Mouse (Mus musculus): ENCODE measurements around the gene Tenm2. TPM values are rescaled to one million over a fixed set of nuclear protein-coding genes. Genes with fewer than 3 reads are reported as not detected.

The Tenm2 gene
- polyA plus RNA-seq, 1 experiment: 0.13 TPM

DNA sequence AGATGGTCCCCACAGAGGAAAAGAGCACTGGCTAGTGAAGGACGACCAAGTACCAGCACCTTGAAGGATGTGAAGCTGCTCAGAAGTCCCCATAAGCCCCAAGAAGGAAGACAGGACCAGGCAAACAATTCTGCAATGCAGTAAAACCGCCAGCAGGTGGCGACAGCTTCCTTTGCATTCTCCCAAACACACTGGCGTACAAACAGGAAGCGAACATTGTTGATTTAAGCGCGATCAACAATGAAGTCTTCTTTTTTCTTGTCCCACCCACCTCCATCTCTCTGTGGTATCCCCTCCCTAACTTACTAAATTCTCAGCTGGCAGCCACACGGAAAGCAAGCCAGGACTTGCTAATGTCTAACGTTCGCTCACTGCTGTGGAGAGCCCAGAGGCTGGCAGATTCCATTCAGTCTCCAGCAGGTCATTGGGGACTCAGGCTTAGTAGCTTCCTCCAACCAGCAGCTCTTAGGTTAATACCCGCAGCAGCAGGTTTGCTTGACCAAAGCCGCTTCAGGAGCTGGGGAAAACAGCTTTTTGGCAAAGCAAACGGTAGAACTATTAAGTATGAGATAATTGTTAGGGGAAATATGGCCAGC is 1190.0 kb downstream of the Tenm2 start:
- H3K27ac ChIP-seq (ENCODE audit: insufficient read depth, low read depth, low read length): no peak overlapping the region
- 2% methylated on average over 13 of the region's 13 CpGs for WGBS
- H3K36me3 ChIP-seq (ENCODE audit: control insufficient read depth, insufficient read depth, low read length): no peaks in the 10 kb centered on the region
- TF ChIP-seq POLR2A (IDR thresholded peaks at IDR 0.05; ENCODE audit: low read depth, low read length): no peak
- TF ChIP-seq CTCF (IDR thresholded peaks at IDR 0.05; ENCODE audit: extremely low read depth, insufficient read length, insufficient replicate concordance, low read depth, low read length): peak; percentile 93
- peak overlapping the region; percentile 49 for H3K4me3 ChIP-seq (ENCODE audit: low read depth, low read length)
- no peaks in the 10 kb centered on the region for H3K4me1 ChIP-seq (ENCODE audit: control insufficient read depth, insufficient read depth, insufficient read length, low read length)
- H3K27me3 ChIP-seq (ENCODE audit: control insufficient read depth, insufficient read depth, low read length): no peaks in the 10 kb centered on the region

DNA sequence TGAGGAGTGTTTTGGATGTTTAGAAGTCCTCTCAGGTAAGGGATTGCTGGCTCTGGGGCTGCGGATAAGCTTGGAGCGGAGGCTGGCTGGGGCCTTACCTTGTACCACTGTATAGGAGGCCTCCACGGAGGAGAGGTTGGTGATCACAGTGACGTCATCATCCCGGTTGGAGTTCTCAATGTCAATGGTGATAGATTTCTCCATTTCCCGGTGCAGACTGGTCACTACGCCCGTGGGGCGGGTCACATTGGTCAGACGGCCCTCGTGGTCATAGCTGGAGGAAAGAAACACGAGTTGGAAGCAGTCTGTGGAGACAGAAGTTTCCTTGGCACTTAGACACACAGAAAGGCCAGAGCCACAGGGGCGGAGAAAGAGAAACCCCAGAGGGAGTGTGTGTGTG is 1194.4 kb downstream of the Tenm2 start:
- no peaks in the 10 kb centered on the region for H3K36me3 ChIP-seq (ENCODE audit: control insufficient read depth, insufficient read depth, low read length)
- no peaks in the 10 kb centered on the region for H3K4me1 ChIP-seq (ENCODE audit: control insufficient read depth, insufficient read depth, insufficient read length, low read length)
- no peaks in the 10 kb centered on the region for H3K27me3 ChIP-seq (ENCODE audit: control insufficient read depth, insufficient read depth, low read length)
- no peak overlapping the region for H3K4me3 ChIP-seq (ENCODE audit: low read depth, low read length)
- TF ChIP-seq POLR2A (IDR thresholded peaks at IDR 0.05; ENCODE audit: low read depth, low read length): no peak
- TF ChIP-seq CTCF (IDR thresholded peaks at IDR 0.05; ENCODE audit: extremely low read depth, insufficient read length, insufficient replicate concordance, low read depth, low read length): no peak
- H3K27ac ChIP-seq (ENCODE audit: insufficient read depth, low read depth, low read length): no peak overlapping the region
- WGBS: 68% methylated on average over 13 of the region's 13 CpGs

DNA sequence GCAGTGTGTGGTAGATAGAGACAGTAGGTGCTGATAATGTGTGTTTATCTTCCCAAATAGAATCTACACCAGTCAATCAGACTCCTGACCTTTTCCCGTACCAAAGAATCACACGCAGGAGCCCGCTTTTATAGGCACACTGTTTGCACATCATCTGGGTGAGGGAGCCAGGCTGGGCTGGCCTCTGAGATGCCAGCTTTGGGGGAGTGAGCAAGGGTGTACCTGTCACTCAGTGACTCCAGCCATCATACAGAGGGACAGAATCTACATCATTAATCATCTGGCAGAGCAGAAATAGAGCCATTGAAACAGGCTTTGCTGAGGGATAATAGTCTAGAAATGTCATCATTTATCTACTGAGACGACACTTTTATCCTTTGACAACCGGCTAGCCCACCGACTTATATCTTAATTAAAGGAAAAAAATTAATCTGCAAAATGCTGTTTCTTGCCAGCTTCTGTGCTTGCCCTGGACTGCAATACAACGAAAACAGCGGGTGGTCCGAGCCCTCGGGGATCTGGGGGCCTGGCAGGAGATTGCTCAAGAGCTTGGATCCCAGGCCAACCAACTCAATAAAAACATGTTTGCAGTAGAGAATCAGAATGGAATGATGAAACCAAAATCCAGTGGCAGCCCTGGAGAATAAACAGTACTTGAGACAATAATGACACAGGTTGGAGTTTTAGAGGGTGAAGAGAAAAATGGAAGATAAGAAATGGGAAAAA is 1195.1 kb downstream of the Tenm2 start:
- H3K4me3 ChIP-seq (ENCODE audit: low read depth, low read length): no peak overlapping the region
- WGBS: 57% methylated on average over 10 of the region's 10 CpGs
- H3K27me3 ChIP-seq (ENCODE audit: control insufficient read depth, insufficient read depth, low read length): no peaks in the 10 kb centered on the region
- no peak overlapping the region for H3K27ac ChIP-seq (ENCODE audit: insufficient read depth, low read depth, low read length)
- no peaks in the 10 kb centered on the region for H3K4me1 ChIP-seq (ENCODE audit: control insufficient read depth, insufficient read depth, insufficient read length, low read length)
- no peaks in the 10 kb centered on the region for H3K36me3 ChIP-seq (ENCODE audit: control insufficient read depth, insufficient read depth, low read length)
- TF ChIP-seq CTCF (IDR thresholded peaks at IDR 0.05; ENCODE audit: extremely low read depth, insufficient read length, insufficient replicate concordance, low read depth, low read length): no peak
- no peak for TF ChIP-seq POLR2A (IDR thresholded peaks at IDR 0.05; ENCODE audit: low read depth, low read length)

DNA sequence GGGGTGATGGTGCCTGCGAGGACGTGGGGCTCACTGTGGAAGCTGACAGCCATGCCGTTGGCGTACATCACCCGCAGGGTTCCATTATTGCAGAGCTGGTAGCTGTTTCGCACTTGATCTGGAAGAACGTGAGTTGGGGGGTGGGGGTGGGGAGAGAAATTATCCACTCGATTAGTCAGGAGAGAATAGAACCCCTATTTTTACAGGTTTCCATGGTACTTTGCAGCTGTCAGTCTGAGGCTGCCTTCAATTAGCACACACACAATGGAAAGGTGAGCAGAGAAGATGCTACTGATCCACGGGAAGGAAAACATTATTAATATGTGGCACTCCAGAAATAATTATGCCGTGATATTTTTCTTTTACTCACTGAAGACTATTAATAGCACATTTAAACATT is 1195.9 kb downstream of the Tenm2 start:
- no peak overlapping the region for H3K27ac ChIP-seq (ENCODE audit: insufficient read depth, low read depth, low read length)
- H3K36me3 ChIP-seq (ENCODE audit: control insufficient read depth, insufficient read depth, low read length): no peaks in the 10 kb centered on the region
- H3K4me1 ChIP-seq (ENCODE audit: control insufficient read depth, insufficient read depth, insufficient read length, low read length): no peaks in the 10 kb centered on the region
- no peak for TF ChIP-seq POLR2A (IDR thresholded peaks at IDR 0.05; ENCODE audit: low read depth, low read length)
- no peak for TF ChIP-seq CTCF (IDR thresholded peaks at IDR 0.05; ENCODE audit: extremely low read depth, insufficient read length, insufficient replicate concordance, low read depth, low read length)
- 91% methylated on average over 10 of the region's 10 CpGs for WGBS
- no peak overlapping the region for H3K4me3 ChIP-seq (ENCODE audit: low read depth, low read length)
- H3K27me3 ChIP-seq (ENCODE audit: control insufficient read depth, insufficient read depth, low read length): no peaks in the 10 kb centered on the region

DNA sequence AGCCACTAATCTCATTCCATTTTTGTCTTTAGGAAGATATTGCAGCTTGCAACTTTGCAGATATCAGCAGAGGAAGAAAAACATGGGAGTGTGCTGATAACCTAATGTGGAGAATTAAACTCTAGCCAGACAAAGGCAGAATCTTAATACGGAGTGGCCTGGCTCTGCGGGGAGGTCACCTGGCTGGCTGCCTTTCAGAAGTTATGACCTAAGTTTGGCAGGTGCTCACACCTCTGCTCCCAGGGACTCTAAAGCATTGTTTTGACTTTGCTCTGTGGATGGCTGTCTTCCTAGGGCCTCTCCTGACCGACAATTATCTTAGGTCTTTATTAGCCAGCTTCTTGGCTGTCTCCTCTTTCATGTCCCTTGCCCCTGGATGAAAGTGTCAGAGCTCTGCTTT is 1197.4 kb downstream of the Tenm2 start:
- WGBS: 26% methylated on average over 3 of the region's 3 CpGs
- no peak overlapping the region for H3K27ac ChIP-seq (ENCODE audit: insufficient read depth, low read depth, low read length)
- no peaks in the 10 kb centered on the region for H3K36me3 ChIP-seq (ENCODE audit: control insufficient read depth, insufficient read depth, low read length)
- H3K4me3 ChIP-seq (ENCODE audit: low read depth, low read length): no peak overlapping the region
- H3K27me3 ChIP-seq (ENCODE audit: control insufficient read depth, insufficient read depth, low read length): no peaks in the 10 kb centered on the region
- TF ChIP-seq POLR2A (IDR thresholded peaks at IDR 0.05; ENCODE audit: low read depth, low read length) (no peak), CTCF (IDR thresholded peaks at IDR 0.05; ENCODE audit: extremely low read depth, insufficient read length, insufficient replicate concordance, low read depth, low read length) (no peak)
- H3K4me1 ChIP-seq (ENCODE audit: control insufficient read depth, insufficient read depth, insufficient read length, low read length): no peaks in the 10 kb centered on the region

DNA sequence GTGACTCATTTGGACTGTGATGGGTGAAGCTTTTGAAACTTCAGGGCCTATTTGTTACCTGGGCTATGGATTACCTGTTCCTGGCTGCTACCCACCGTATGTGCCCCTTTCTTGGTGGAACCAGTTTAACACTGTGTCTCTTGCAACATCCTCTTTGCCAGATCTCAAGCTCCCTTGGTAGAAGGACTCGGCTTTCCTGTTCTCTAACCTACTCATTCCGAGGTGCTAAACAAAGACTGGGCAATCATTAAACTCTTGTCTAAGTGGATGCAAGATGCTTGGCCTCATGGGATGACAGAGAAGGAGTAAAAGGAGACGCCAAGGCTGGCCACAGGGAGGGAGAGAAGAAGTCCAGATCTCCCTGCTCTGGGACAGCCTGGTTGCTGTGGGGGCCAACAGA is 1198.5 kb downstream of the Tenm2 start:
- no peaks in the 10 kb centered on the region for H3K4me1 ChIP-seq (ENCODE audit: control insufficient read depth, insufficient read depth, insufficient read length, low read length)
- 67% methylated on average over 4 of the region's 4 CpGs for WGBS

DNA sequence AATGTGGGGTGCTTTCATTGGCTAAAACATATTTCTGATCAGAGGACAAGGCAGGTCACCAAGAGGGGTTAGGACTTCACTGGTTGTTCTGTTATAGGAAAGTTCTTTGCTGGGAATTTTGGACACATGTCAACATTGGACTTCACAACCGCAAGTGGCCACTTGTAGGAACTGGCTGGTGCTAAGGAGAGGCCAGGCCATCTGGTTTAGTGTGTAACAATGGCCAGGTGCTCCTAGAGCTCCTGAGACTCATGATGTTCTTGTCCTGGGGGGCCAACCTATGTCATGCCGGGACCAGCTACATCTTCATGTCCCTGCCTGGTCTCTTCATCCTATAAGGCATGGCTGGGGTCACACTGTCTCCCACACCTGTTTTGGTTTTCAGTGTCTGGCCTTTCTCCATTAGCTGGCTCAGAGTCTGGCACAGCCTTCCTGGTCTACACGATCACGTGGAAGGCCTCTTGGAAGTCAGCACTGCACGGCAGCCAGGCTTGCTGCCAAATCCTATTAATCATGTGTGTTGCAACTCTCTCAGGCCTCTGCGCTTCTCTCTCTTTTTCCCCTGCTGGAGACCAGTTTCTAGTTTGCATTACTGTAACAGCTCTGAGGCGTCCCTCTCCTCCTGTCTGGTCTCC is 1199.6 kb downstream of the Tenm2 start:
- no peaks in the 10 kb centered on the region for H3K27me3 ChIP-seq (ENCODE audit: control insufficient read depth, insufficient read depth, low read length)
- TF ChIP-seq CTCF (IDR thresholded peaks at IDR 0.05; ENCODE audit: extremely low read depth, insufficient read length, insufficient replicate concordance, low read depth, low read length): no peak
- TF ChIP-seq POLR2A (IDR thresholded peaks at IDR 0.05; ENCODE audit: low read depth, low read length): no peak
- H3K4me3 ChIP-seq (ENCODE audit: low read depth, low read length): no peak overlapping the region
- no peaks in the 10 kb centered on the region for H3K4me1 ChIP-seq (ENCODE audit: control insufficient read depth, insufficient read depth, insufficient read length, low read length)
- 24% methylated on average over 7 of the region's 7 CpGs for WGBS
- H3K36me3 ChIP-seq (ENCODE audit: control insufficient read depth, insufficient read depth, low read length): no peaks in the 10 kb centered on the region
- no peak overlapping the region for H3K27ac ChIP-seq (ENCODE audit: insufficient read depth, low read depth, low read length)

More for the DNA sequence above, 1198.5 kb downstream of the Tenm2 start:
- Histone ChIP-seq H3K27me3 (ENCODE audit: control insufficient read depth, insufficient read depth, low read length) (no peaks in the 10 kb centered on the region), H3K36me3 (ENCODE audit: control insufficient read depth, insufficient read depth, low read length) (no peaks in the 10 kb centered on the region), H3K4me3 (ENCODE audit: low read depth, low read length) (no peak overlapping the region), H3K27ac (ENCODE audit: insufficient read depth, low read depth, low read length) (no peak overlapping the region)
- TF ChIP-seq CTCF (IDR thresholded peaks at IDR 0.05; ENCODE audit: extremely low read depth, insufficient read length, insufficient replicate concordance, low read depth, low read length) (no peak), POLR2A (IDR thresholded peaks at IDR 0.05; ENCODE audit: low read depth, low read length) (no peak)

All from small intestine, adult 2 months (tissue).